Mouse (Mus musculus) testis, postnatal 14 days (tissue): ENCODE data around the gene Matn4.

Experiments
- DNase-seq: peaks from one replicate; pipeline ENCODE4 v3.0.0; 2021; ENCODE audit warnings: low spot score

Gene Matn4

DNA sequence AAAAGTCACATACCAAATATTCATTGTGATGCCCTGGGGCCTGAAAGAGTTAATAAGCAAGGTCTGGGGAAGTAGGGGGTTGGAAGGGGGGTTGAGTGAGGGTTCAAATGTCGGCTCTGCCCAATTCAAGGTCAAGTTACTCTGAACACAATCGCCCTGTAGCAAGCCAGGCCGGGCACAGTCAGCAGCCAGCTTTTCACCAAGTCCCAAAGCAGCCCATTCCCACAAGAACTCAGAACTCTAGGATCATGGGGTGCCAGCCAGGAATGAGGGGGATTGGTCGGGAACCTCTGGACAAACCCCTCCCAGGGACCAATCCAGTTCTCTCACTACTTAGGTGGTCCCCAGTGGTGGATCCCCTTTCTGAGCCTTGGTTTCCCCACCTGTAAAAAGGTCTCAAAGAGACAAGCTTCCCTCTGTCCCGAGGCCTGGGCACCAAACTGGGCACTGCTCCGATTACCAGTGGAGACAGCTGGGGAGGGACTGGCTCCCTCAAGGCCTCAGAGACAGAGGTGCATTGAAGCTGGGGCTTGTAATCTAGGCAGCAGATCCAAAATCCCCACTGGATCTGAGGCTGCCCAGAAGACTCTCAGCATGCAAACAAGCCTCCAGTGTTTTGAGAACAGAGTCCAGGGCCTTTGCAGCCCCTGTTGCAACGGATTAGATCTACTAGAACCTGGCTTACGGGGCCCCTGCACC, 31.4 kb upstream of the Matn4 start:
- DNase-seq, result no peak

DNA sequence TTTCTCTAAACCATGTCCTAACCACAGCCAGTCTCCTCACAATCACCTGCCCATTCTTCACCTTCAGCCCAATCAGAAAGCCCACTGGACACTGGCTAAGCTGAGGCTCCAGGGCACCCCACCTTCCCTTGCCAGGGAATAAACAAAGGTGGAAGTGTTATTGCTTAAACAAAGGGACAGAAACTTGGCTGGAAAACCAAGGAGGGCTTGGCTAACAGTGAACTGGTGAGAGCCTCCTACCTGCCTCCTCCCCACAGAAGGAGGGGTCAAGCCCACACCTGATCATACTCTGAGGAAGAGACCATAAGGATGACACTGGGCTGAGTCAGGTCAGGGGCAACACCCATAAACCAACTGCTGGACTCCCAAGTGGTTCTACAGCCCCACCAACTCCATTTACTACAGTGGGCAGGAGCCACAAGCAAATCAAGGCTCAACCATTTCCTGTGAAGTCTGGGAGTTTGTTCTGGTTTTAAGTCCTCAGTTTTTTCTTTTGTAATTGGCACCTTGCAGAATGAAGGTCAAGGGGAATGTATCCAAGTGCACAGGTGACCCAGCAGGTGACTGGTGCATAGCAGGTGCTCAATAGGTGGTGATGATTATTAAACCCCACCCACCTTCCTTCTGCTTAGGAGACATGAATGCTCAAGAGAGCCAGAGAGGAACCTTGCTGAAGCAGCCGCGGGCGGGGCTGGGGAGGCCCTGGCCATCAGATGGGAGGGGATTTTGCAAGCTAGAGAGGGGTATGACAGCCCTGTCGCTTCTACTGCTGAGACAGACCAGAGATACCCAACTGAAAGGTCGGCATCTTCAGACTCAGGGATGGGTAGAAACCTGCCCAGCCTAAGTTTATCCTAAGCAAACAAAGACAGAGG, 30.5 kb upstream of the Matn4 start:
- DNase-seq, result no peak

DNA sequence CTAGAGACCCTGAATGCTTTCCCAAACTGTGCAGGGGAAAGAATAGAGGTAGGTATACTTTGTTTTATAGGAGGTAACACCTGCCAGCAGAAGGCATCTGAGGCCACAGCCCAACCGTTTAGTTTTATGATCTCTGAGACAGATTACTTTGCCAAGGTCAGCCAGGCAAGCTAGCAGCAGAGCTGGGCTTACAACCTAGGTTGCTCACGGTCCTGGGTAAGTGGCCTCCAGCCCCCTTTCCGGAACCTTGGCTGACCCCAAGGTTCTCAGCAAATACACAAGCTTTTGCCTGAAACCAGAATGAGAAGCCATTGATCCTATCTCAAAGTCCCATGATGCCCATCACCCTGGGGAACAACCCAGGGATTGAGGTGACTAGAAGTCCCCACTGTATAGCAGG, 29.7 kb upstream of the Matn4 start:
- no peak for DNase-seq

DNA sequence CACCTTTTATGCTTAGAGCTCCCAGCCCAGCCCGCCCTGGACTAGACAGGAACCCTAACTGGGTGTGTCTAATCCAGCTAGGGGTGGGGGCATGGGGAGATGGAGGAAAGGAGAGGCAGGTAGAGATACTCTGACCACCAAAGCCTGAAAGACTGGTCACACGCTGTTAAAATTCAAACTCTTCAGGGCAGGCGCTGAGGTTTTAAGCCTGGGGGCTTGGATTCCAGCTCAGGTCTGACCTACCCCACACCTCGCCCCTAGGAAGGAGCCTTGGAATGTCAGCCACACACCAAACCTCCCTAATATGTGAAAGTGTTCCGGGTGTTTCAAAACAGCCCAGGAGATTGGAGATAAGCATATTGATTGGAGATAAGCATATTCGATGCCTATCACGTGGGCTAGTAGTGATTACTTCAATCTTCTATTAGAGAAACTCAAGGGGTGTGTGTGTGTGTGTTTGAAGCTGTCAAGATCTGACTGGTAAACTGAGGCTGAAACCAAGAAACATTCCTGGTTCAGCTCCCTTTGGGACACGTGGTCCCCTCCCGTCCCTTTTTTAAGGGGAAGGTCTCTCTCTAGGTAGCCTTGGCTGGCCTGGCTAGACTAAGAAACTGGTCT, 28.4 kb upstream of the Matn4 start:
- DNase-seq, result no peak

DNA sequence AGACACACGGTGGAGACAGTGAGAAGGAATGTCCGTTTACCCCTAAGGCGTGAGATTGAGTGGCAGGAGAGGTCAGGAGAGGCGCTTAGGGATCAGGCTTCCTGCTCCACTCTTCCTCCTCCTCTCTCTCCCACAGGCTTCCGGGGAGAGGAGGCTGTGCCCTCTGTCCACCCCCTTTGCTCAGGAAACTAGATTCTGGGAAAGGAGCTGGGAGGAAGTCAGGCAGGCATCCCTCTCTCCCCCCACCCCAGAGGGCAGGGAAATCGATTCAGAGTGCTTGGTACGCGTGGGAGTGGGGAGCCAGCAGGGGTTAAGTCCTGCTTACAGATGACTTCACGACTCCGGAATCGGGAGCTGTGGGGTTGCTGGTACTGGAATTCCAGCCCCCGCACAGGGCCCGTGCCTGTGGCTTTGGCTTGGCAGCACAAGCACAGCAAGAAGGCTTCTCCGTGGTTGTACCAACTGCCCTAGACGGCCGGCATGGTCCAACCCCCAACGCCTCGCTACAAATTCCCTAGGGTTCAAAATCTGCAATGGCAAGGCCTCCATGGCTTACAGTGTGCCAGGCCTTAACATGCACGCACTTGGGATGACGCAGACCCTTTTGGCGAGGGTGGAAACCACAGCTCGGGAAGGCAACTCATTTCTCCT, 27.7 kb upstream of the Matn4 start:
- DNase-seq, result peak; percentile 66

DNA sequence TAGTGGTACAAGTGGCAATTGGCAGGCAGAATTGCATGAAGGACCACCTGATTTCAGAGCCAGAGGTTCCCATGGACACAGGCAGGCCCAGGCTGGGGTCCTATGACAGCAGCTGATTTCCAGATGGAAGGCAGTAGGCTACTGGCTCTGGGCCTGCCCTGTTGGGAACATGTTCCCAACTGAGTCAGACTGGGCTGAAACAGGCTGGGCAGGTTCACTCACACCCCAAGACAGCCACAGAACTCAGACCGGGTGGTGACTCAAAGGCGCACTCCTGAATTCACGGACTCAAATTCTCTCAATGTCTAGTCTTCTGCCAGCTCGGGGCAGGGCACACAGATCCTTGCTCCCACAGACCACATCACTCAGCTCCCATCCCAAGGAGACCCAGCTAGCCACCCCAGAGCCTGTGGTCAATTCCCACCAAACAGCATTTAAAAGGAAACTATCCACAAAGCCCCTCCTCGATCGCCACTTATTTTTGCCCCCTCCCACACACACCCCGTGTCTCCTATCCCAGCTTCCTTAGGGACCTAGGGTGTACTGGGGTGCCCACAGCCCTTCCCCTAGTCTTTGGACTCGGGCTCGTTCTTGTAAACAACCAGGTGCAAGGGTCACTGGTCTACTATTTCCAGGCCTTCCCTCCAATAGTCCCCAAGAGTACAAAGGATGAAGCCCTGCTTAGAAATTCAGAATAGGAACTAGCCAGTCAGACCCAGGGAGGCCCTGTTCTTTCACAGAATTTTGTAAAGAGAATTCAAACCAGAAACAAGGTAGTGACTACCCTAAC, 26.9 kb upstream of the Matn4 start:
- DNase-seq, result no peak

DNA sequence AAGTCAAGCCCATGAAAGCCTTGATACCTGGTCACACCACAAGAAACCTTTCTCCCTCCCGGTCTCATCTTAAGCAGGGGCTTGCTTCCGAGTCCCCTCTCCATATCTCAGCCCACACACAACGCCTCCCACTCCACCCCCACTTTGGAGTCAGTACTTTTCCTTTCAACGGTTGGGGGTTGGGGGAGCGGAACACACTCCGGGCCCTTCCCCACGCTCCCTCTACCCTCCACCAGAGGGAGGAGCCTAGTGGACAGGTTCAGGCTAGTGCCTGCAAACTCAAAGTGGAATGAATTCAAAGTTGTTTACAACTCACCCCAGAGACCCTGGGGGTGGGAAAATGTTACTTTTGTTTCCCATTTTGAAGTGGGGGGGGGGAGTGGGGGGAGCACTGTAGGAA, 25.7 kb upstream of the Matn4 start:
- peak; percentile 77 for DNase-seq

DNA sequence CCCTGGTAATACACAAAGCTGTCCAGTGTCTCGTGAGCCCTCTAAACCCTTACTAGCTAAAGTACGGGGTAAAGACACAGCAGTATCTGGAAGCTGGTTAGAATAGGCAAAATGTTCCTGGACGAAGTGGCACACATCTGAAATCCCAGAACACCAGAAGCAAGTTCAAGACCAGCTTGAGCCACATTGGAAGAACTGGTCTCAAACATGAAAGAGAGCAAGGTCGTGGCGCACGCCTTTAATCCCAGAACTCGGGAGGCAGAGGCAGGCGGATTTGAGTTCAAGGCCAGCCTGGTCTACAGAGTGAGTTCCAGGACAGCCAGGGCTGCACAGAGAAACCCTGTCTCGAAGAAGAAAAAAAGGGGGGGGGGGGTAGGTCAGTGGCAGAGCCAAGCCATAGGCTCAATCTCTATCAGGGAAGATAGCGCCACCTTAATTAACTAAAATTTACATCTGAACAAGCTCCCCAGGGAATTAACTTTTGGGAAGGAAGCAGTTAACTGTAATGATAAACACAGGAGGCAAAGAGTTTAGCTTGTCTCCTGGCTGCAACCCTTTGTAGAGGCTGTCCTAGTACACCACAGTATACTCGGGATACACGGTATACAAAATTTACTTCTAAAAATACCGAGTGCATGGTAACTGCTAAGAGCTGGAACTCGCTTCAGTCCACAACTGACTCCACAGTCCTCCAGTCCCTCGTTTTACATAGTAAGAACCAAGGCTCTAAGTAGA, 25.1 kb upstream of the Matn4 start:
- no peak for DNase-seq

DNA sequence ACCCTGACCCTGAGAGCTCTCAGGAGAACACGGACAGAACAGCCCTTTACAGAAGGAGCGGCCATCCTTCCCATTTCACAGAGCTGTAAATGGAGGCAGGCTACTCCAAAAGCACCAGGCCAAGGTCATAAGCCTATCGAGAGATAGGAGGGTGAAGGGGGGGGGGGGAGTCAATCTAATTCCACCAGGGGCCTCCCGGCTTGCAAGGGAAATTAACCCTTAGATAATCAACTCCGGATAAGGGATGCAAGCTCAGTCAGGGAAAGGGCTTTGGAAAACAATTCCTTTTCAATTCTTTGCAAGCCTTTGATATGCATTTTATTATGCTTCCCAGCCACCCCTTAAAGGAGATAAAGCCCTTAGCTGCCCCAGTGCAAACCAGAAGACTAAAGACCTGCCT, 23.5 kb upstream of the Matn4 start:
- DNase-seq, result no peak

DNA sequence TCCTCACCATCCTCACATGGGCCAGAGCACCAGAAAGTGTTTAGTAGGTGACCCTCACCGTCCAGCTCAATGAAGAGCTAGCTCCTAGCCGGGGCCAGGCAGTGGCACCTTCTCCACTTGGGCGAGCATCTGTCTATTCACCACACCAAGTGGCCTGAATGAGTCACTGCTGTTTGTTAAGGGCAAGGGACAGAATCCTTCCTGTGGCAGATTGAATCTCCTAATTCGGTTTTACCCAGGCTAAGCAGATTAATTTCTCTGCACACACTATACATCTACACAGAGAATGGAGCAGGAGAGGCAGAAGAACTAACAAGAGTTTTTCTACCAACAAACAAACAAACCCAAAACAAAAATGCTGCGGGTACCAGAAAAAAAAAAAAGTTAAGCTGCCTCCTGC, 22.0 kb upstream of the Matn4 start:
- no peak for DNase-seq

DNA sequence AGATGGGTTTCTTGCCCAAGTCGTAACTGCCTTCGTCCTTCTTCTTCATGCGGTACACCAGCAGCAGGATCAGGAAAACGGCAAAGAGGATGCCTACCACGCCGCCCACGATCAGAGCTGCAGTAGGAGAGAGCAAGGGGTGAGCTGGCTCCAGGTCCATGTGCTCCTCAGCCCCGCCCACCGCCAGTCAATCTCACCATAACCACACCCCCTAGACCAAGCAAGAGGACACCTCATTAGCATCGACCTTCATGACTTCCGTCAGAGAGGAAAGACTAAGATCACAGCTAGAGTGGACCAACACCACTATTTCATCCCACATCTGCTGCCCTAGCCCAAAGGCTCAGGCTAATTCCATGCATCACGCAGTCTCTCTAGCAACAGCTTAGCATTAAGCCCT, 21.2 kb upstream of the Matn4 start:
- DNase-seq, result no peak

DNA sequence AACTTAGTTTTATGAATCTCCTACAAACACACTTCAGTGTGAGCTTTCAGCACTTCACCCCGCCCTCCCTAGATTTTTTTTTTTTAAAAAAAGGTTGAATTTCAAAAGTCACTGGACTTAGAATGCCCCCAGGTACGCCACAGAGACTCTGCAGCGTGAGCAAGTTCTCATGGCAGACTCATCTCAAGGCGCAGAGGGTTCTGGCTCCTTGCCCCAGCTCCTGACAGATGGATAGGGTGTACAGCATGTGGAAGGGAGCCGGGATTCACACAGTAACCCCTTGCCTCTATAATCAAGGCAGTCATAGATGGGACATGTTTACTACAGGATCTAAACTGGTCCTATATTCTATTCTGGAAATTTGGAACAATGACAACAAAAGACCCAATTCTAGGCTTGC, 20.4 kb upstream of the Matn4 start:
- no peak for DNase-seq

DNA sequence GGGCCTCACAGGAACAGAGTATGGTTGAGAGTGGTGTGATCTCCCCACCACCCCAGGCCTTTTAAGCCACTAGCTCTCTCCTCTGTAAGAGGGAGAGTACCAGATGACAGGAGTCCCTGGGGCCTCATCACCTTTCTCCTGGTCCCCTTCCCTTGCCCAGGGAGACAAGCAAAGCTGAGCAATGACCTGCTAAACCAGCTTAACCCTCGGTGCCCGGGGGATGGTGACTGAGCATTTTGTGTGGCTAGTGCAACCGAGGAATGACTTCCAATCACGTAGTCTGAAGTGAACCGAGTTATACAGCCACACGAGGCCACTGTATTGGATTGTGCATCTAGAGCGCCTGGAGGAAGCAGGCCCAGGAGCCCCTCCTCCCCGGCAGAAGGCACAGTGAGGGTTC, 19.4 kb upstream of the Matn4 start:
- no peak for DNase-seq

DNA sequence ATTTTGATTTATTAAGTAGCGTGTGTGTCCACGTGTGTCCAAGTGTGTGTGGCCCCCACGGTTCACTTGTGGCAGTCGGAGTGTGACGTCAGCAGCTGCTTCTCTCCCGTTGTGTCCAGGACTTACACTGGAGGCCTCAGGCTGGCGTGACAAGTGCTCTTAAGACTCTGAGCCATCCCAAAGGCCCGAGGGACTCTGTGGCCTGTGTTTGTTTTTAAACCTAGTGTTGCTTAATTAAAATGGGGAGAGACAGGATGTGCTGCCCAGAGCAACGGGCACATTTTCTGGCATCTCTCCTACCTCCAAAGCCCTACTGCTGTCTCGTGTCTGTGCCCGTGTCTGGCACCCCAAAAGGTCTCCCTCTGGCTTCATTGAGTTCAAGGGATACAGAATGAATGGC, 18.5 kb upstream of the Matn4 start:
- no peak for DNase-seq

DNA sequence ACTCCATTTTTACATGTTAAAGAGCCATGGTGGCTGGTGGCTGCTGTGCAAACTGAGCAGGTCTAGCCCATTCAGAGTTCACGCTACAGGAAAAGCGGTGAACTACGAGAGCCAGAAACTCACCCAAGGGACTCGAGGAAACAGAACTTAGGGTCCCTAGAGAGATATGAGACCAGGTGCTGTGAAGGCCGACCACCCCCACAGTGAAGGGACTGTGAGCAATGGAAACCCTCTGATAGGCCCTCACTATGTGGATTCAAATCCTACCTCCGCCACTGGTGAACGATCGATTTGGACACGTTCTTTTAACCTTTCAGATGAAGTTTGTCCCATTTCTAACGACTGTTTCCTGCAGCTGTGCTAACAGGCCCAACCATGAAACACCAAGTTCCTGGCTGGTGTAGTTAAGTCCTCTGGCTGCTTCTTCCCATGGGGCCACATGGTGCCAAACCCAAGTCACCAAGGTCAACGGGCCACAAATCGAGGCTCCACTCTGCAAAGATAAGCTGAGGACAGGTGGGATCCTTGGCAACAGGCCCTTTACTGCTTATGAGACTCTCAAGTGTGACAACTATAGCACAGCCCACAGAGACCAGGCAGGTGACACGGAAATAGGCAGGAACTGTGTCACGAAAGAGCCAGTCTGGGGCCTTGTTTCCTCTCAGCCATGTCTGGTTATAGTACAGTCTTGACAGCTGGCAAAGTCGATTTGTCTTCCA, 17.9 kb upstream of the Matn4 start:
- no peak for DNase-seq

DNA sequence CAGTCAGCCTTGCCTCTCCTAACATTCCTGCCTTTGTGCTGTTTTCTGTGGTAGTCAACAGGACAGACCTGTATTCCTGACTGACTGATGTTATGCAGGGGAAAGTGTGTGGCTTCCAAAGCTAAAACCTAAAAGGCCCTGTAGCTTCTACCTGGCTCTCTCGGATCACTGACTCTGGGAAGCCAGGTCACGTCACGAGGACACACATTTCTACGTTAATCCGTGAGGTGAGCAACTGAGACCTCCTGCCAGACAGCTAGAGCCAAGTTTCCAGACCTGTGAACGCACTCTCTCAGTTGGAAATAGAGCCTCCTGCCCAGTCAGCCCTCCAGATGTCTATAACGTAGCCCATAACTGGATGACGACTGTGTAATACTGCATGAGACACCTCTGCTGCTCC, 17.0 kb upstream of the Matn4 start:
- DNase-seq, result no peak

DNA sequence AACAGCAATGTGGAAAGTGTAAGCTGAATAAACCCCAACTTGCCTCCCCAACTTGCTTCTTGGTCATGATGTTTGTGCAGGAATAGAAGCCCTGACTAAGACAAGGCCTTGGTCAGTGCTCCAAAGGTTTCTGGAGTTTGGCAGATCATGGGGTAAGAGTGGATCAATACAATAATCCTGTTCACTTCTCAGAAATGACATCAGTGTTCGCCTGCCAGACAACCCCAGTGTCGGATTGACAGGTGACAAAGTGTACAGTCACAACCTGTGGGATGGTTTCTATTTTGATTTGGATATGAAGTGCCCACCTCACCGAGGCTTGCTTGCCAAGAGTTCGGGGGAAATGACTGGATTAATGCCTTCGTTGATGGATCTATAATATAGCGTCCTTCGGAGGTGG, 16.3 kb upstream of the Matn4 start:
- no peak for DNase-seq

DNA sequence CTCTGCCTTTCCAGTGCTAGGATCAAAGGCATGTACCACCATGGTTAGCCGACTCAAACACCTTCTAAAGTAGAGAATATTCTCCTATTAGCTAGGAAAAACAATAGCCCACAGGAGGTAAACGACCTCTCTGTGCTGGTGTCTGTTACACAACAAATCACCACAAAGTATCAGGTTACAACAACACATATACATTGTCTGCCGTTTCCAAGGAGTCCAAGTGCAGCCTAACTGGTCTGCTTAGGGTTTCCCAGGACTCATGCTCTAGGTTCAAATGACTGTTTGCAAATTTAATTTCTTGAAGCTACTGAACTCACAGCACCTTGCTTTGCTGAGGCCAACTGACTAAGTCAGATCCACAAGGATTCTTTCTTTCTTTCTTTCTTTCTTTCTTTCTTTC, 14.5 kb upstream of the Matn4 start:
- no peak for DNase-seq

DNA sequence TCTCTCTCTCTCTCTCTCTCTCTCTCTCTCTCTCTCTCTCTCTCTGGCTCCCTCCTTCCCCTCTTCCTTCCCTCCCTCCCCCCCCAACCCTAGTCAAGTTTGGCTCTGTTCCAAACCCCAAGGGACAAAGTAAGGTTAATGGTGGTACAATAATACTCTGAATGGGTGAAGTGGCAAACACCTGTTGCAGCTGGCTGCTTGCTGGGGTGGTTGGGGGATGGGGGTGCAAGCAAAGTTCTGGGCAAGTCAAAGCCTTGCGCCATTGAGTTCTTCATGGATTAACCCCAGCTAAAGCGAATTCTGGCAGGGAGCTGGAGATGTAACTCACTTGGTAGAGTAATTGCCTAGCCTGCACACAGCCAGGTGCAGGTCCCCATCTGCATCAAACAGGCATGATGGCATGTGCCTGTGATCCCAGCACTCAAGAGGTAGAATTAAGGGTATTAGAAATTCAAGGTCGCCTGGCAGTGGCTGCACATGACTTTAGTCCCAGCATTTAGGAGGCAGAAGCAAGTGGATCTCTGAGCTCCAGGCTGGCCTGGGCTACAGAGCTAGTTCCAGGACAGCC, 13.4 kb upstream of the Matn4 start:
- no peak for DNase-seq

DNA sequence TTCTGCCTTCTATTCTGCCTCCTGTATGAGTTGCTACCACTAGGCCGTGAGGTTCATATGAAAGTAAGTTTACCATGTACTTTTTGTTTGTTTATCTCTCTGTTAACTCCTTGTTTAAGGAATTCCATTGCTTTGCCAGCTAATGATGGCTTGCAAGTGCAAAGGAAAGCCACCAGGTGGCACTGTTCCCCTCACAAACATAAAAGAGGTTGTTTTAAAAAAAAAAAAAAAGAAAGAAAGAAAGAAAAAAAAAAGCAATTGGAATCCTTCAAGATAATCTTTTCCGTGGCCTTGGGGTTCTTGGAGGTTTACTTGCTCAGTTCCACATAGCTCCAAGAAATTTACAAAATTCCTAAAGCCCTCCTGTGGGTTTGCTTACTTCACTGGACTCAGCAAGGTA, 12.2 kb upstream of the Matn4 start:
- no peak for DNase-seq
